Mouse (Mus musculus) small intestine, adult 2 months (tissue): ENCODE data around the gene Wdr18.

ENCODE experiments used
- CTCF ChIP-seq: fragments of 200-500 bp; IDR thresholded peaks from 2 replicates; pipeline ENCODE4 v1.5.1; 2012; ENCODE audit warnings: low read depth, mild to moderate bottlenecking, control low read depth, inconsistent platforms, low read length, moderate library complexity, mixed read lengths; ENCODE audit not compliant: insufficient replicate concordance, insufficient read length; ENCODE audit errors: extremely low read depth
- POLR2A ChIP-seq: fragments of 200-500 bp; IDR thresholded peaks from 2 replicates; pipeline ENCODE4 v1.6.1; 2012; ENCODE audit warnings: low read depth, mild to moderate bottlenecking, control low read depth, inconsistent platforms, low read length, moderate library complexity

DNA sequence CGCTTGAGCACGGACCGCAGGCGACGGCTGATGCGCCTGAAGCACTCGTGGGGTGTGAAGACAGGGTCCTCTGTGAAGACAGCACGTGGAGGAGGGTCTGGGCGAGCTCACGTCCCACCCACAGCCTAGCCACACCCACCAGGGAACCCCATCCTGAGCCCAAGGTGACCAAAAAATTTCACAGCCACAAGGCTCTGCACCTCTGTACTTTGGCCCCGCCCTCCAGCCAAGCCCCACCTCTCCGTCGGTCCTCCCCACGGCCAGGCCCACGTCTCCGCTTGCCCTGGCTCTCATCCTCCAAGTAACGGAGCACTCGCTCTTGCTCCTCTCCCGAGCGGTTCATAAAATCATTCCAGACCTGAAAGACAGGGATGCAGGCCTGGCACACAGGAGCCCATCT, 47.5 kb upstream of the Wdr18 start:
- no peak for TF ChIP-seq POLR2A
- no peak for TF ChIP-seq CTCF
